Mouse (Mus musculus): ENCODE measurements around the gene Dtnb. TPM values are rescaled to one million over a fixed set of nuclear protein-coding genes. Genes with fewer than 3 reads are reported as not detected.

Gene Dtnb
- polyA plus RNA-seq, 1 experiment from 2014 or later: 54.1 TPM

DNA sequence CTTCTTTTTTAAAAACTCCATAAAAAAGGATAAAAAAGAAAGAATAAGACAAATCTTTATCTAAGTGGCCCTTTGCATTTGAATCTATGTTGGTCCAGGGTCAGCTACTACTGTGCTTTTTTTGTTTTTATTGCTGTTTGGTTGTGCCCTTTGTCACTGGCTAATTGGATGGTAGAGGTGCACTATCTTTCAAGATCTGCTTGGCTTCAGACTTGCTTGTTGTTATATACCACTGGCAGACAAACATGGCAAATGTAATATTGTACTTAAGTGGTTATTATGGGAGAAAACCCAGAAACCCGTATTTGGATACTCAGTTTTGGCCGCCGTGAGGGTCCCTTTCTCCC, 46.8 kb downstream of the Dtnb start:
- WGBS: 96% methylated on average over 3 of the region's 3 CpGs

DNA sequence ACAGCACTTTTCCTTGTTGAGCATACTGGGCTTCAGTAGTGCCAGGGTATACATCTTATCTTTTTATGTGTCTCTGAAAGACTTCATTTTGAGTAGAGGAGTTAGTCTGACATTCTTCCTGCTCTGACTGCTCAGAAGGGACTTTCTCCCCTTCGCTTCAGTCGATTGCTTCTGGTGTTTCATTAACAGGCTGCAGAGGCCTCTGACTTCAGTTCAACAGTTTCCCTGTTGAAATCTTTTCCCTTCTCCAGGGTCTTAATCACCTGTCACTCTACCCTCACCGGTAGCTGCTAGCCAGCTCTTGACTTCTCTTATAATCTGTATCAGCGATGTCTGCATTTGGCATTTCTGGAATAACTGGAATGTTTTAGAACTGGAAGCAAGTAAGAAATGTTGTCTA, 54.7 kb downstream of the Dtnb start:
- Histone ChIP-seq H3K36me3 (replicated peaks) (no peaks in the 10 kb centered on the region), H3K4me2 (no peak overlapping the region), H3K9me3 (no peaks in the 10 kb centered on the region), H3K27me3 (replicated peaks) (no peaks in the 10 kb centered on the region), H3K4me3 (no peak overlapping the region), H3K4me1 (no peaks in the 10 kb centered on the region), H3K9ac (no peak overlapping the region), H3K27ac (no peak overlapping the region)
- WGBS: 81% methylated on average over 4 of the region's 4 CpGs
- no peak for ATAC-seq (replicated peaks)

More for the DNA sequence above, 46.8 kb downstream of the Dtnb start:
- Histone ChIP-seq H3K27me3 (replicated peaks) (no peaks in the 10 kb centered on the region), H3K9ac (no peak overlapping the region), H3K27ac (no peak overlapping the region), H3K4me3 (no peak overlapping the region), H3K4me2 (no peak overlapping the region), H3K4me1 (no peaks in the 10 kb centered on the region), H3K9me3 (no peaks in the 10 kb centered on the region), H3K36me3 (replicated peaks) (no peaks in the 10 kb centered on the region)
- ATAC-seq (replicated peaks): no peak

DNA sequence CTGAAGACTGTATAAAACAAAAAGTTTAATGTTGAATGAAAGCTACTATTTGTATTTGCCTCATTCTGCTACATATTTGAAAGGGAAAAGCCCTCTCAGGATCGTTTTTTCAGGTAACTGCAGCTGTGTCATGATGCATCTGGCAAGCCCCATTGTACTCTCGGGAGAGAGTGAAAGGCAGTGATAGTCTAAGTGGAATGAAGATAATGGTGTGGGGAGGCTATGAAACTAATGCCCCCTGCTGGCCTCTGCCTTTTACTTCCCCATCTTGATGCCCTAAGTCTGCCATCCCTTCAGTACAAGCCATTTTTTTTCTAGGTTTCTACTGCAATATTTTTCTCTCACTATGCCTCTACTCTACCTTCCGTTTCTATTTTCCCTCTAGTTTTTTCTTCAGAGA, 69.8 kb downstream of the Dtnb start:
- H3K4me3 ChIP-seq: no peak overlapping the region
- 51% methylated on average over 3 of the region's 3 CpGs for WGBS
- no peaks in the 10 kb centered on the region for H3K36me3 ChIP-seq (replicated peaks)
- ATAC-seq (replicated peaks): no peak
- no peak overlapping the region for H3K9ac ChIP-seq
- H3K4me2 ChIP-seq: no peak overlapping the region
- no peak overlapping the region for H3K27ac ChIP-seq
- H3K4me1 ChIP-seq: no peaks in the 10 kb centered on the region
- no peaks in the 10 kb centered on the region for H3K27me3 ChIP-seq (replicated peaks)
- H3K9me3 ChIP-seq: no peaks in the 10 kb centered on the region

- Histone ChIP-seq H3K4me1 (no peaks in the 10 kb centered on the region), H3K36me3 (replicated peaks) (no peaks in the 10 kb centered on the region), H3K27me3 (replicated peaks) (no peaks in the 10 kb centered on the region), H3K27ac (no peak overlapping the region), H3K4me3 (no peak overlapping the region), H3K9ac (no peak overlapping the region), H3K9me3 (no peaks in the 10 kb centered on the region), H3K4me2 (no peak overlapping the region)
- ATAC-seq (replicated peaks): no peak
- 63% methylated on average over 7 of the region's 7 CpGs for WGBS
Observed at GRCm38 (mm10) chr12:3656799-3657198, 84.6 kb downstream of the Dtnb start.

DNA sequence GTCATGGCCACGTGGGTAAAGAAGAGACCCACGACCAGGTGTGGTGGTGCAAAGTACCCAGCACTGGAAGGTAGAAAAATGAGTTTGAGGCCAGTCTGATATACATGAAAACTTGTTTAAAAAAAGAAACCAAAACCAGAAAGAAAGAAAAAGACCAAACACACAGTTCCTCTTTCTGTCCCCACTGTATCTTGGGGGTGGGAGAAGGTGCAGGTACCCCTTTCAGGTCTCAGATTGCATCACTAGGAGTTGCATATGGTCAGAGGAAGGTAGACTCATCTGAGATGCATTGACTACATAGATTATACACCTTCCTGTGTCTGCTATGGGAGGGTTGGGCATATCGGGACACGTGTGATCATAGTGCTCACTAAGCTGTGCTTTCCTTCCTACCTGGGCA, 85.1 kb downstream of the Dtnb start:
- WGBS: 88% methylated on average over 4 of the region's 4 CpGs
- H3K9me3 ChIP-seq: no peaks in the 10 kb centered on the region
- H3K27me3 ChIP-seq (replicated peaks): no peaks in the 10 kb centered on the region
- H3K4me2 ChIP-seq: no peak overlapping the region
- no peak overlapping the region for H3K27ac ChIP-seq
- no peak for ATAC-seq (replicated peaks)
- no peaks in the 10 kb centered on the region for H3K4me1 ChIP-seq
- H3K36me3 ChIP-seq (replicated peaks): no peaks in the 10 kb centered on the region
- no peak overlapping the region for H3K9ac ChIP-seq
- H3K4me3 ChIP-seq: no peak overlapping the region

DNA sequence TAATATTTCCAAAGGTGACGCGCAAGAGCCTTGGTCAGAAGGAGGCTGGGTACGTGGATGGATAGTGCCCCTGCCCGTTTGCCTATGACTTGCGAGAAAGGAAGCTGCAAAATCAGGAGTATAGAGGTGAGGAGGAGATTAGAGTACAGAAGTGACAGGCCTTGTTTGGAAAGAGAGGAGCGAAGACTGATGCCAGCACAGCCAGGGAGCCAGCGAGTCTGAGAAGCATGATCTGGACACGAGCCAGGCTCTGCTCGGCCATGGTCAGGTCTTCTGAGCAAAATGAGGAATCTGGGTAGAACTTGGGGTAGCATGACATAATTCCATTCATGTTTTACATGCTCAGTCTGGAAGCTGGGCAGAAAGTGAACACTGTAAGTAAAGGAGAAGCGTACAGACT, 85.6 kb downstream of the Dtnb start:
- Histone ChIP-seq H3K27ac (no peak overlapping the region), H3K4me2 (no peak overlapping the region), H3K9ac (no peak overlapping the region), H3K4me1 (no peaks in the 10 kb centered on the region), H3K36me3 (replicated peaks) (no peaks in the 10 kb centered on the region), H3K27me3 (replicated peaks) (no peaks in the 10 kb centered on the region), H3K9me3 (no peaks in the 10 kb centered on the region), H3K4me3 (no peak overlapping the region)
- 82% methylated on average over 10 of the region's 10 CpGs for WGBS
- ATAC-seq (replicated peaks): no peak

DNA sequence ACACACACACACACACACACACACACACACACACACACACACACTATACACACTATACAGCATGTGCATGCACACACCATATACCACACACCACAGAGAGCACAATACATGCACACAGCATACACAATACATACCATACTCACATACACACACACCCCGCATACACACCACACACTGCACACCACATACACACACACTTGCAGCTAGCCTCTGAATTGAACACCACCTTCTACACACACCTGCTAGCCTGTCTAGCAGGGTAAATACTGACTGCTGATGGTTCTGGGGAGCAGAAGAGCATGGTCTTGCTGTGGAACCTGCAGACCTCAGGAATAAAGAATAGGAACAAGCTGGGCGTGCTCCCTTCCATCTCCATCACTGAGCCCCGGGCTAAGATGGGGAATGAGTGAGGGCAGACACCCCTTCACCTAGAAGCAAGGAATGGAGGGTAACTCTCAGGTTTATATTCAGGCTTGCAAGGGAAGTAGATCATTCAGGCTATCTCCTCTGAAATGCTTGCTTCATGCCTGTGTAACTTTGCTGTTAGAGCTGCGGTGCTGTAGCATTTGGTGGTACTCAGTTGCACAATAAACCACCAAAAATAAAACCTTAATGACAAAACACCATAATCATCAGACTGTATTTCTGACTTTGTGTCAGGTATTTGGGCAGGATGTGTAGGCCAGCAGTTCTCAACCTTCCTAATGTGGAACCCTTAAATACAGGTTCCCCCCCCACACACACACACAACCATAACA, 87.6 kb downstream of the Dtnb start:
- Histone ChIP-seq H3K27ac (no peak overlapping the region), H3K9me3 (no peaks in the 10 kb centered on the region), H3K36me3 (replicated peaks) (no peaks in the 10 kb centered on the region), H3K27me3 (replicated peaks) (no peaks in the 10 kb centered on the region), H3K9ac (no peak overlapping the region), H3K4me2 (no peak overlapping the region), H3K4me3 (no peak overlapping the region), H3K4me1 (no peaks in the 10 kb centered on the region)
- WGBS: 91% methylated on average over 4 of the region's 4 CpGs
- ATAC-seq (replicated peaks): peak; percentile 50; the same call in 1 of the 2 replicates

DNA sequence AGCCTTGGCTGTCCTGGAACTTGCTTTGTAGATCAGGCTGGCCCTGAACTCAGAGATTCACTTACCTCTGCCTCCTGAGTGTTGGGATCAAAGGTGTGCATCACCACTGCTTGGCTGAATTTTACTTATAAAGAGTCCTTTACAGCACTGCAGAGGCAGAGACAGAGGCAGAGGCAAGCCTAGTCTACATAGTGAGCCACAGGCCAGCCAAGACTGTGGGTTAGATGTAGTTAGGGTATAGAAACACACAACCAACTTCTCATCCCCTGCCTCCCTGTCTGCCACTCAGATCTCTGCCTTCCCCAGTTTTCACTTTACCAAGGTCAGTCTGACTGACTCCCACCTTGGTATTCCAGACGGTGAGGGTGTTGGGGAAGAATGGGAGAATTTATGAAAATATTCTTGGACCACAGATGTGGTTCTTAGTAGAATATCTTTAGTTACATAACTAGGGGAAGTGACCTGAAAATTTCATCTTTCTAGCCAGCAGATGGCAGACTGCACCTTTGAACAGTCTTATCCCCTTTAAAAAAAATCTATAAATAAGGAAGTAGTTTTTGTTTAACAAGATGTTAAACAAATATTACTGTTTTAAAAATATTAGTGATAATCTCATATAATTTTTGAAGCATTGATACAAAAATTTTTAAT, 88.9 kb downstream of the Dtnb start:
- H3K4me1 ChIP-seq: no peaks in the 10 kb centered on the region
- ATAC-seq (replicated peaks): no peak
- 81% methylated on average over 1 of the region's 1 CpGs for WGBS
- no peaks in the 10 kb centered on the region for H3K27me3 ChIP-seq (replicated peaks)
- H3K36me3 ChIP-seq (replicated peaks): no peaks in the 10 kb centered on the region
- no peaks in the 10 kb centered on the region for H3K9me3 ChIP-seq
- no peak overlapping the region for H3K4me3 ChIP-seq
- H3K27ac ChIP-seq: no peak overlapping the region
- H3K4me2 ChIP-seq: no peak overlapping the region
- no peak overlapping the region for H3K9ac ChIP-seq

- H3K36me3 ChIP-seq (replicated peaks): no peaks in the 10 kb centered on the region
- no peak for ATAC-seq (replicated peaks)
- H3K4me2 ChIP-seq: no peak overlapping the region
- no peaks in the 10 kb centered on the region for H3K9me3 ChIP-seq
- H3K4me1 ChIP-seq: no peaks in the 10 kb centered on the region
- no peaks in the 10 kb centered on the region for H3K27me3 ChIP-seq (replicated peaks)
- H3K9ac ChIP-seq: no peak overlapping the region
- H3K27ac ChIP-seq: no peak overlapping the region
- no peak overlapping the region for H3K4me3 ChIP-seq
Observed at GRCm38 (mm10) chr12:3662660-3663059, 90.5 kb downstream of the Dtnb start.

DNA sequence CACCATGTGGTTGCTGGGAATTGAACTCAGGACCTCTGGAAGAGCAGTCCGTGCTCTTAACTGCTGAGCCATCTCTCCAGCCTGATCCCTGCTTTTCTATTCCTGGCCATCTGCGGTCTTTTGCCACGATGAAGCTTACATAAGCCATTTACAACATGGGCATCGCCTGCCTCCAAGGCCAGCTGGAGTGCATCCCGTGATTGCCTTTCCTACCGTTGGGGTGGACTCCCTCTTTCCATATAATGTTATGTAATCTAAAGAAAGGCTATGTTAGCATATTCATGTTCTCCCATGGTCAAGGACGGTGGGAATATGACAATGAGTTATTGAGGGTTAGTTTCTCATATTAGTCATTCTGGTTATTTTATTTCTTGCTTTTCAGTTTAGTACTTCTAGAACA, 91.2 kb downstream of the Dtnb start:
- Histone ChIP-seq H3K4me3 (no peak overlapping the region), H3K9ac (no peak overlapping the region), H3K27ac (no peak overlapping the region), H3K4me1 (no peaks in the 10 kb centered on the region), H3K4me2 (no peak overlapping the region), H3K27me3 (replicated peaks) (no peaks in the 10 kb centered on the region), H3K9me3 (no peaks in the 10 kb centered on the region), H3K36me3 (replicated peaks) (no peaks in the 10 kb centered on the region)
- 90% methylated on average over 7 of the region's 7 CpGs for WGBS
- no peak for ATAC-seq (replicated peaks)

DNA sequence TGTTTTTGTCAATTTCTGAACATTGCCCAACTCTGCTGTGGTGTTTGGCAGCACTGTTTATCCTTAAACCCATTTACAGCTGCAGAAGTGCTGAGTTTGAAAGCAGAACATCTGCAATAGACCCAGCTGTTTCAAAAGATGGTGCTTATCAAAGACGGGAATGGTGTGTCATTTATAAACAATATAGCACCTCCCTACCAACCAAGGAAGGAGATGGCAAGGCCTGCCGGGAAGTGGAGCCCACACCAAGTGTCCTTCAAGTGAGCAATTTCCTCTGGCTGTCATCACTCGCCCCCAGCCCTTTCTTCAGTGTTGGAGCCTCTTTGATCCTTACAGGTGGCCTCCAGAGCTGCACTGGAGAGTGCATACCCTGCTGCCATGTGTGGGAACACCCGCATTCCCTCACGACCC, 97.8 kb downstream of the Dtnb start:
- Histone ChIP-seq H3K27me3 (replicated peaks) (no peaks in the 10 kb centered on the region), H3K4me1 (0 out of 2 replicates have a peak, but pooled peaks cover 2% of the 10 kb centered on the region), H3K27ac (no peak overlapping the region), H3K9ac (no peak overlapping the region), H3K4me2 (no peak overlapping the region), H3K4me3 (no peak overlapping the region), H3K36me3 (replicated peaks) (no peaks in the 10 kb centered on the region), H3K9me3 (no peaks in the 10 kb centered on the region)
- ATAC-seq (replicated peaks): no peak
- WGBS: 43% methylated on average over 5 of the region's 5 CpGs

DNA sequence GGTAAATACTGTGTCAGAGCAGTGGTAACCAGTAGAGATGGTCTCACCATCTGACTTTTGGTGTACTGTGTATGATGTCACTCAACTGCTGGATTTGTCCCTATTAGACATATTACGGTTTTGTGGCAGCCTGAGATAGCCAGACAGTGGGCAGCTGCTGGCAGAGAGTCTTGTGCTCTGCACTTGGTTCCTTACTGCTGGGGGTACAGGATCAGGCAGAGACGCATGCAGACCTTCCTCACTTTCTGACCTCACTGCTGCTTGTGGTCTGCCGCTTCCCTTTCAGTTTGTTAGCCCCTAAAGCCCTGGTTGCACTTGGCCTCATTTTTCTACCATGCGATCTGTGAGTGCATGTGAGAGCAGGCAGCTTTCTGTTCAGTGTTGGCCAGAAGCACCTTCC, 98.9 kb downstream of the Dtnb start:
- 73% methylated on average over 4 of the region's 4 CpGs for WGBS
- Histone ChIP-seq H3K27me3 (replicated peaks) (no peaks in the 10 kb centered on the region), H3K4me3 (no peak overlapping the region), H3K36me3 (replicated peaks) (no peaks in the 10 kb centered on the region), H3K9me3 (no peaks in the 10 kb centered on the region), H3K9ac (no peak overlapping the region), H3K4me1 (0 out of 2 replicates have a peak, but pooled peaks cover 2% of the 10 kb centered on the region), H3K4me2 (no peak overlapping the region), H3K27ac (no peak overlapping the region)
- no peak for ATAC-seq (replicated peaks)

GRCm38 (mm10) chr12:3672786-3673185, 100.6 kb downstream of the Dtnb start:
- 92% methylated on average over 9 of the region's 9 CpGs for WGBS
- no peak for ATAC-seq (replicated peaks)
- Histone ChIP-seq H3K27ac (no peak overlapping the region), H3K9me3 (no peaks in the 10 kb centered on the region), H3K4me1 (0 out of 2 replicates have a peak, but pooled peaks cover 2% of the 10 kb centered on the region), H3K4me2 (no peak overlapping the region), H3K27me3 (replicated peaks) (no peaks in the 10 kb centered on the region), H3K9ac (no peak overlapping the region), H3K36me3 (replicated peaks) (no peaks in the 10 kb centered on the region), H3K4me3 (no peak overlapping the region)
